Mouse (Mus musculus) ES-E14 (cell line): ENCODE measurements at regions not wholly inside any gene's neighbourhood (a gene's known extent, or its start where the extent isn't known, plus 50 kb on each side); places are given as distances from the start of the nearest gene placed in this dataset.

ENCODE experiments used
- DNase-seq: peaks from one replicate; pipeline ENCODE4 v3.0.0-alpha.2; 2013; ENCODE audit warnings: low read depth, low spot score
- H3K27ac ChIP-seq: 2 replicates; pipeline ENCODE4 v1.5.1; 2012; ENCODE audit warnings: low read depth, mild to moderate bottlenecking, low read length, moderate library complexity, mixed read lengths; ENCODE audit not compliant: poor library complexity, insufficient read depth, severe bottlenecking
- H3K36me3 ChIP-seq: 2 replicates; pipeline ENCODE4 v1.6.1; 2012; ENCODE audit warnings: mild to moderate bottlenecking, low read length, moderate library complexity, mixed read lengths; ENCODE audit not compliant: control insufficient read depth, poor library complexity, insufficient read depth, severe bottlenecking
- H3K4me1 ChIP-seq, 2 experiments: fragments of 150-350 bp in 1 of 2; sonication (generic) in 1 of 2; 2 replicates each; pipeline ENCODE4 v1.6.1; 2012; ENCODE audit warnings: low read length in 2 of 2, mild to moderate bottlenecking in 1 of 2, mixed read lengths in 1 of 2; ENCODE audit not compliant: control insufficient read depth in 2 of 2, insufficient read depth in 2 of 2, poor library complexity in 1 of 2
- H3K4me3 ChIP-seq, 2 experiments: fragments of 150-350 bp in 1 of 2; sonication (generic) in 1 of 2; 2 replicates each; pipeline ENCODE4 v1.5.1; 2012; ENCODE audit warnings: low read length in 2 of 2, low read depth in 1 of 2, mild to moderate bottlenecking in 1 of 2, mixed read lengths in 1 of 2; ENCODE audit not compliant: insufficient read depth in 1 of 2, poor library complexity in 1 of 2, severe bottlenecking in 1 of 2
- H3K9ac ChIP-seq: 2 replicates; pipeline ENCODE4 v1.6.1; 2012; ENCODE audit warnings: low read depth, mild to moderate bottlenecking, low read length, mixed read lengths; ENCODE audit not compliant: poor library complexity, insufficient read depth, severe bottlenecking
- H3K9me3 ChIP-seq: fragments of 150-350 bp; sonication (generic); 2 replicates; pipeline ENCODE4 v1.6.1; 2012; ENCODE audit warnings: low read depth, mild to moderate bottlenecking, low read length; ENCODE audit not compliant: control insufficient read depth, insufficient read depth
- CHD2 ChIP-seq: IDR thresholded peaks from 2 replicates; pipeline ENCODE4 v1.6.1; 2014; ENCODE audit warnings: mild to moderate bottlenecking, low read depth, low read length, inconsistent platforms
- HCFC1 ChIP-seq: IDR thresholded peaks from 2 replicates; pipeline ENCODE4 v1.6.1; 2012; ENCODE audit warnings: low read length, inconsistent platforms, borderline replicate concordance; ENCODE audit not compliant: insufficient read depth
- MAFK ChIP-seq: IDR thresholded peaks from 2 replicates; pipeline ENCODE4 v1.6.1; 2014; ENCODE audit warnings: mild to moderate bottlenecking, low read depth, low read length, inconsistent platforms; ENCODE audit not compliant: insufficient read depth
- ZC3H11A ChIP-seq: IDR thresholded peaks from 2 replicates; pipeline ENCODE4 v1.6.1; 2012; ENCODE audit warnings: low read depth, mild to moderate bottlenecking, inconsistent platforms, low read length, borderline replicate concordance
- ZNF384 ChIP-seq: IDR thresholded peaks from 2 replicates; pipeline ENCODE4 v1.6.1; 2012; ENCODE audit warnings: low read depth, low read length, inconsistent platforms
- in situ Hi-C, 2 experiments: fragments of 600-800 bp; cut with MboI; formaldehyde crosslinking; loops; one replicate each; pipeline ENCODE4 v1.15.1; 2025; ENCODE audit warnings: low sequenced_read_pairs in 2 of 2, inconsistent platforms in 1 of 2; ENCODE audit not compliant: unreplicated experiment in 2 of 2

DNA sequence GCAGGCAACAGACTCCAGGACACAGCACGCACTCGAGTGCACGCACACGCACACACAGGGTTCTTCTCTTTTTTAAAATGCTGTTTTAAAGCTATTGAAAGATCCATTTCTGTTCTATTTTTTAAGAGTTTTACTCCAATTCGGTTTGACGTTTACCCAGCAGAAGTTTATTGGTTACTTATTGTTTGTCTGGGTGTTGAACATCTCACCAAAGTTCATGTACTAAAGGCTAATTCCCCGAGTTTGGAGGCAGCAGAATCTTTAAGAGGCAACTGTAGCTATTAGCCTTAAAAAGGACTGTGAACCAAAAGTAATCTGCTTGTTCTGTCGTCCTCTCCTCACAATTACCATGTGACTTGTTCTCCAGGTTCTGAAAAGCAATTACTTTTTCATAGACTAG is 263.0 kb upstream of the Nfia start:
- in situ Hi-C loops: no loop called here
- Histone ChIP-seq H3K9ac (no peak overlapping the region), H3K9me3 (no peaks in the 10 kb centered on the region), H3K4me3 (no peak overlapping the region), H3K4me1 (no peaks in the 10 kb centered on the region), H3K27ac (no peak overlapping the region), H3K36me3 (no peaks in the 10 kb centered on the region)
- DNase-seq: no peak
- TF ChIP-seq MAFK (no peak), ZC3H11A (no peak), CHD2 (no peak), ZNF384 (no peak), HCFC1 (no peak)

DNA sequence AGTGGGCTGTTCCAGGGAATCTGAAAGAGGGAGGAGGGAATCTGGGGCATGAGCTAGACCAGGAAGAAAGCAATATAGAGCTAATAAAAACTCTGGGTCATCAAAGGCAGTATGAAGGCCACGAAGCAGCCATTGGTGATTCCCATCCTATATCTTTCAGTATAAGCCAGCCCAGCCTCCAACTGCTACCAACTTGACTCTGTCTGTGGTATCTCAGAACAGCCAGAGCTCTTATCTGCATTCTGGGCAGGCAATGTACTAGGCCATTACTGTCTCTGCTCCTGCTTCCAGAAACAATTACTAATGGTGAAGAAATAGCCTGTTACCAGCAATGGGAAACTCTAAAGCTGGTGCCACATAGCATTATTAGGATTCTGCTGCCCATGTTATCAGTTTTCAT is 266.8 kb upstream of the Nfia start:
- Histone ChIP-seq H3K9me3 (no peaks in the 10 kb centered on the region), H3K4me1 (no peaks in the 10 kb centered on the region), H3K9ac (no peak overlapping the region), H3K4me3 (no peak overlapping the region), H3K36me3 (no peaks in the 10 kb centered on the region), H3K27ac (no peak overlapping the region)
- no peak for TF ChIP-seq CHD2
- no peak for TF ChIP-seq ZNF384
- TF ChIP-seq MAFK: no peak
- TF ChIP-seq HCFC1: no peak
- no peak for TF ChIP-seq ZC3H11A
- in situ Hi-C loops: no loop called here
- no peak for DNase-seq

DNA sequence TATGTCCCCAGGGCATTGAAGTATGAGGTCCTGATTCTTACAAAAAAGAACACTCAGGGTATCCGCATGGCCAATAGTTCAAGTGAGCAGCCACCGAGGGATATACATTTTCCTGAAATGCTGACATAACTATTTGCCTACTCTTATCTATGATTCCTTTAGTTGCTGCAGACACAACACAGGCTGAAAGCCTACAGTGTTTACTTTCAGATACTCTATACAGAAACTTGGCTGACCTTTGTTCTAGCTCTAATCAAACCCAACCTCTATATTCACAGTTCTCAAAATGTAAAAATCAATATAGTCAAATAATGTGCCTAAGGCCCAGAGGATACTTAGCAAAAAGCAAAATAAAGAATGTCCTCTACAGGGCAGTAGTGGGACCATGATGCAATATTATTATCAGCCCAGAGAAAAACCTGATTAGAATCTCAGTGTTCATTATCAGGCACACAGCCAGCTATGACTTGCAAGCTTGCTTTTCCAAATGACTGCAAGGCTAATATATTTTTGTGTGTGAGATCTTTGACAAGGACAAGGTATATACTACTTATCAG is 281.2 kb upstream of the Nfia start:
- Histone ChIP-seq H3K9me3 (no peaks in the 10 kb centered on the region), H3K4me3 (no peak overlapping the region), H3K9ac (no peak overlapping the region), H3K4me1 (no peaks in the 10 kb centered on the region), H3K27ac (no peak overlapping the region), H3K36me3 (no peaks in the 10 kb centered on the region)
- DNase-seq: no peak
- TF ChIP-seq HCFC1 (no peak), CHD2 (no peak), ZC3H11A (no peak), ZNF384 (no peak)
- in situ Hi-C loops: no loop called here

DNA sequence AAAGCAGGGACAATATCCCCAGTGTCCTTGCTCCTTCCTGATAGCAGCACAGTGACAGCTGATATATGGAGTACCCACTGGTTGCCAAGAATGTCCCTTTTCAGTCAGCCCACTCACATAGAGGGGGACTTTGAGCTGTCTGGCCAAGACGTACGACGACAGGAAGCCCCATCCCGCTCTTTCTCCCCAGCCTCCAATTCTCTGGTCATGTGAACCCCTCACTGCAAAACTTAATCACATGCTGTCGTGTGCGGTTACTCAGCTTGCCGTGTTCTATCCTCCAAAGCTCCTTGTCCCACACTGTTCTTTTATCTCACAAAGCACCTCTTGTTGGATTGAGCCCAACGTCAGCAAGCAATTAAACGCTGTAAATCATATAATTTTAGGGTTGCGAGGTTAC is 286.2 kb upstream of the Nfia start:
- DNase-seq: no peak
- no peaks in the 10 kb centered on the region for H3K4me1 ChIP-seq
- H3K36me3 ChIP-seq: no peaks in the 10 kb centered on the region
- in situ Hi-C loops: no loop called here
- H3K4me3 ChIP-seq: no peak overlapping the region
- TF ChIP-seq ZC3H11A (no peak), CHD2 (no peak), MAFK (no peak), HCFC1 (no peak), ZNF384 (no peak)
- no peaks in the 10 kb centered on the region for H3K9me3 ChIP-seq
- no peak overlapping the region for H3K27ac ChIP-seq
- no peak overlapping the region for H3K9ac ChIP-seq

DNA sequence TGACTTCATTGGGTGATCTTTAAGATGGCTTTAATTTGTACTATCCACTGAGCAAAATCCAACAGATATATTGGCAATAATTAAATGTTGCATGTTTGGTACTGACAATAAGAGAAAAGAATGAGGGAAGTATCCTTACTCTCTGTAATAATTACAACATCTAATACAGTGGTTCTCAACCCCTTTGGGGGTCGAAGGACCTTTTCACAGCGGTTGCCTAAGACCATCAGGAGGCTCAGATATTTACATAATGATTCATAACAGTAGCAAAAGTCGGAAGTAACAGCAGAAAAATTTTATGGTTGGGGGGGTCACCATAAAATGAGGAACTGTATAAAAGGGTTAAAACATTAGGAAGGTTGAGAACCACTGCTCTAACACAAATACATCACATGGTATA is 287.3 kb upstream of the Nfia start:
- Histone ChIP-seq H3K27ac (no peak overlapping the region), H3K9ac (no peak overlapping the region), H3K4me3 (no peak overlapping the region), H3K9me3 (no peaks in the 10 kb centered on the region), H3K36me3 (no peaks in the 10 kb centered on the region), H3K4me1 (no peaks in the 10 kb centered on the region)
- no peak for DNase-seq
- TF ChIP-seq ZNF384 (no peak), CHD2 (no peak), MAFK (no peak), HCFC1 (no peak), ZC3H11A (no peak)
- in situ Hi-C loops: no loop called here
